Mouse (Mus musculus): Measurements from ENCODE around the gene Grap2.

- TF ChIP-seq GATA1 (IDR thresholded peaks at IDR 0.05; ENCODE audit: low read length) (no peak), TAL1 (IDR thresholded peaks at IDR 0.05; ENCODE audit: low read length) (no peak)
Measured at GRCm38 (mm10) chr15:80529955-80530869, 42.2 kb upstream of the Grap2 start.
